Mouse (Mus musculus) ES-CJ7 (cell line): ENCODE data around the gene Ssh2.

Source experiments
- DNase-seq: peaks from one replicate; pipeline ENCODE4 v3.0.0; 2011; ENCODE audit warnings: low read depth, low spot score

The Ssh2 gene

GRCm38 (mm10) chr11:77215951-77216760 is at the start of gene Ssh2:
Ssh2 (plus strand) TSS chr11:77216287.
- DNase-seq: peak; percentile 81

DNA sequence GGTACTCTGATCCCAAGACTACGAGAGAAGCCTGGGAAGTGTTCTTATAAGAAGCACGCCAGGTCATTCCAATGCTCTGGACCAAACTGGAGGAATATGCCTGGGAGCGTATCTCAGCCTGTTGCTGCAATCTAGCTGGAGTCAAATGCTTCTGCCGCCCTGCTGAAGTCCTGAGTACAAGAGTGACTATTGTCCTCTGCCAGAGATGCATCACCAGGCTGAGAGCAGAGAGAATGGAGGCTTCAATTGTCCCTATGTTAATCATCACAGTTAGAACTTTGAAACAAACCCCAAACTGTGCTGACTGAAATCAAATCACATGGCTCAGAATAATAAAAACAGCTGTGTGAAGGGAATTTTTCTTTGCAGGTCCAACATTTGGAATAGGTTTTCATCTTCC is 42.4 kb upstream of the Ssh2 start:
- DNase-seq: no peak

DNA sequence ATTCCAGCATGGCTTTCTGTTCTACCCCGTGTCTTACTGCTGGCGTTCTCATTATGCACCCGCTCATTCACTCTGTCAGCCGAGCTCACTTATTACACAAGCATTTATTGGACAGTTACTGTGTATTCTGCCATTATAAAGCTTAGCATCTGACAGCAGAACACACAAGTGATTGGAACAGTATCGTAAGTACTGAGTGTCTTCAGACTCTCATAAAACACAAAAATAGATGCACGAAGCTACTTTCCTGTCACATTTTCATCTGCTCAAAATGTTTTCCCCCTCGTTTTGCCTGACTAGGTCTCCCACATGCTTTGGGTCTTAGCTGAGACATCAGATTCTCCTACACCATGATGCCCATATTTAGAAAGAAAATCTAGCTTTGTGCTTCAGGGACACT is 41.6 kb upstream of the Ssh2 start:
- DNase-seq: no peak

DNA sequence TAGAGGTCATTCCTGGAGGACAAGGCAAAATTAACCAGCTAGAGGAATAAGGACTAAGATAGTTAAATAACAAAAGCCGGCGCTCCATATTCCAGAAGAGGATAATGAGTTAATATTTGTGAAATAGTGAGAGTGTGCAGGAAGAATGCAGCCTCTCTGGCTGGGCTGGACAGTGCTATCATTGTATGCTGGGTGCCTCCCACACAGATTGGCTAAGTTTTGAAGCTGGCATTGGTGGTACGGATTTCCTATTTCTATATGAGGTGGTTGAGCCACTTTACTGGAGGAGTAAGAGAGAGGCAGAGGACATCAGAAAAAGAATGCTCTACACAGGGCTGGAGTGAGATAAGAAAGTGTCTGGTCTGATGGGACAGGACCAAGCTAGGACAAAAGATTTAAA is 36.3 kb upstream of the Ssh2 start:
- DNase-seq: no peak

DNA sequence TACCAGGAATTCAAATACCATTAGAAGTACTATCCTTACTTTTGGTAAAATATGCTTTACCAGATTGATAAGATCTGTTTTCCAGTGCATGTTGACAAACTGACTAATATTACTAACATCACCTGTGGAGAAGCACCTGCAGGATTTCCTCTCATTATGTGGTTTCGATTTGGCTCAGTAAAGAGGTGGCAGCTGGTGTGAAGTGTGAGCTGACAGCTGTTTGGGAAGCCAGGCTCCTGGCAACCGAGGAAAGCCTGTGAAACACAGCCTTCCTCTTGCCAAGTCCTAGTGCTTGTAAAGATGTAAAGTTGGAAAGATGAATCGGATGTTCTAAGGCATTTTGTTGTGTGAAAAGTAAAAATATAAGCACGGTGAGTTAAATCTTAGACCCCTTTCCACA is 35.2 kb upstream of the Ssh2 start:
- no peak for DNase-seq

DNA sequence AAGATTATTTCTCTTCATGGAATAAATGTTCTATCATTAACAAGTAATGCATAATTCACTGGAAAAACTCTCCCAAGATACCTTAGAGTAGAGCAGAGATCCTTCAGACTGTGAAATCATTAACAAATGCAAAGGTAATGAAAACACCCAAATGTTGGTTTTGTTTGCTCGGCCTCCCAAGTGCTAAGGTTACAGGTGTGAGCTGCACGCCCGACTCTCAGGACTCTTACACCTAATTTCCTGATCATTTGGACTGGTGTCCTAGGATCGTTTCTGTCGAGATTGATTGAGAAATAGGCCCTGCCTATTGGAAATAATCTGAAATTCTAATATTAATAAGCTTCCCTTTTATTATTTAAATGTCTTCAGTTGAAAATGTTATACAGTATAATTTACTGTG is 34.6 kb upstream of the Ssh2 start:
- DNase-seq: no peak

GRCm38 (mm10) chr11:77182041-77182440 is 34.0 kb upstream of the Ssh2 start:
- no peak for DNase-seq

- no peak for DNase-seq
Measured at GRCm38 (mm10) chr11:77182616-77183015, 33.5 kb upstream of the Ssh2 start.

- DNase-seq: no peak
Measured at GRCm38 (mm10) chr11:77184926-77185325, 31.2 kb upstream of the Ssh2 start.

DNA sequence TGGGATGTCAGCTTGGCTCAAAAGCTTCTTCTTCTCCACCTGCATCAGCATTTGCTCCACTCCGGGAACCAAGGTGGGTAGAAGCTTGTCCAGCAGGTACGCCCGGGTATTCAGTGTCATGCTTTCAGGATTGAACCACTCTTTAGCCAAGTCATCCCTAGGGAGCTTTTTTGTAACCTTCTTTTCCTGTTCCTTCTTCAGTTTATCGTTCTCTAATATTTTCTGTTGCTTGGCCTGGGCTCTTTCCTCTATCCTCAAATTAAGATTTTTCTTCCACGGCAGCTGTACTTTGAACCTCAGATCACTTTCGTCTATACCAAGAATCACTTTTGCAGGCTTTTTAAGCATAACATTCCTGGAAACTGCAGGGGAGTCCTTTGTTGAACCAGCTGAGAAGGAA is 27.2 kb upstream of the Ssh2 start, which contains the start of gene Efcab5:
Efcab5 (minus strand) TSS at position 101 of the 400 bp plus-strand sequence.
- DNase-seq: no peak

GRCm38 (mm10) chr11:77193410-77193809 is 22.7 kb upstream of the Ssh2 start:
- DNase-seq: no peak

- DNase-seq: no peak
Measured at GRCm38 (mm10) chr11:77193941-77194553, 22.0 kb upstream of the Ssh2 start.

GRCm38 (mm10) chr11:77194762-77195161 is 21.3 kb upstream of the Ssh2 start:
- DNase-seq: no peak

DNA sequence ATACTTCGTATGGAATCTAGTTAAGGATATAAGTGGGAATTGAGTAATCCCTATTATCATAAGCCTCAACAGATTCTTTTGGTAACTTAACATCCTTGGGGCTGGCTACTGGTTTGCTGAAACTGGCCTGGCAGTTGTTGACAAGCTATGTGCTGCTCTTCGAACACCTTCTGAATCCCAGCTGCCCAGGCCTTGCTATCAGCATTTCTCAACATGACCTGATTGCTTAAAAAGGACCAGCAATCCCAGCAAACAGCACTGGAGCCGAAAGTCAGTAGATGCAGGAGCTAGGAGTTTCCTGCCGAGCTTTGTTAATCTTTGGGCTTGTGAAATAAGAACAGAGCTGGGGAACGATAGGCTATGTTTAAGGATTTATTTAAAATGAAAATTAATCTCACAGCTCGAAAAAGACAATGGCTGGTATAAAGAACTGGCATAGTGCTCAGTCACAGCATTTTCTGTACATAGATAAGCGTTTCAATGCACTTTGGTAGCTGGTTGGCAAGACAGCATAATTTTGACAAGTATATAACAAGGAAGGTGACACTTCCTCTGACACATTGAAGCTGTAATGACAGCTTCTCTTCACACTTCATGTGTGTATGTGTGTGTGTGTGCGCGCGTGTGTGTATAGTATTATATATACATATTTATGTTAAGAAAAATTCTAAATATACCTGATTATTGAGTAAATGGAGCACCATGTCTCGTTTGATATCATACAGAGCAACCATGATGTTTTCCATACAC is 20.6 kb upstream of the Ssh2 start:
- no peak for DNase-seq

DNA sequence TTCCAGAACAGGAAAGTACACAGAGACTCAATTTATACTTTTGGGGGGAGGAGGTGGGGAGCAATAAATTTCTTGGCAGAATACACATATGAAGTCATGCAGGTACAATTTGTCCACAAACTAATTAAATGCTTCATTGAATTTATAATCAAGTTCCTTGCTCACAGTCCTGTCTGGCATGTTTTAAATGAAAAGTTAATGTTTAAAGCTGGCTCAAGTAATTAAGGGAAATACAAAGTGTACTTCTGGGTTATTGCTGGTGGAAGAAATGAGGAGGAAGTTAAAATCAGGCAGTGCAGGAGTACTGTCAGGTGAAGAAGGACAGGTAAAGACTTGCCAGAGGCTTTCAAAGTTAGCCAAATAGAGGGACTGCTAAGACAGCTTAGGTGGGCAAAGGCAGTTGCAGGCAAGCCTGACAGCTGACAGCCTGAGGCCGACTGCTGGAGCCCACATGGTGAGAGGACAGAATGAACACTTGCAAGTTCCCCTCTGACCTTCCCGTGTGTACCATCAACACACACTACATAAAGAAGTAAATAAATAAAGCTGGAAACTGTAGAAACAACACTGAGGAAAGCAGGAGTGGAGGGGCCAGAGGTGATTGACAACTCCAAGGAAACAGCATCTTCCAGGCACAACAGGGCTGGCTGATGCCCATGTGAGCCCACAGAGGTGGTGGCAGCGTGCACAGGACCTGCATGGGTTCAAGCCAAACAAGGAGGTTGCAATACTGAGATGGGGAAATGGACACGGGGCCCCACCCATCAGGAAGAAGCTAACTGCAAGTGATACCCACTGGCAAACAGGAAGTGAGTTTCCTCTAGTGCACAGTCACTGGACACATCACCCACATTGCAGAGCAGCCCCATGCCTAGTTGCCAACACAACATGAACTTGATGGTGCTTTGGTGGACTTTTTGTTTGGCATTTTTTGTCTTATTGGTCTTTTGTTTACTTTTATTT is 19.6 kb upstream of the Ssh2 start:
- DNase-seq: no peak

DNA sequence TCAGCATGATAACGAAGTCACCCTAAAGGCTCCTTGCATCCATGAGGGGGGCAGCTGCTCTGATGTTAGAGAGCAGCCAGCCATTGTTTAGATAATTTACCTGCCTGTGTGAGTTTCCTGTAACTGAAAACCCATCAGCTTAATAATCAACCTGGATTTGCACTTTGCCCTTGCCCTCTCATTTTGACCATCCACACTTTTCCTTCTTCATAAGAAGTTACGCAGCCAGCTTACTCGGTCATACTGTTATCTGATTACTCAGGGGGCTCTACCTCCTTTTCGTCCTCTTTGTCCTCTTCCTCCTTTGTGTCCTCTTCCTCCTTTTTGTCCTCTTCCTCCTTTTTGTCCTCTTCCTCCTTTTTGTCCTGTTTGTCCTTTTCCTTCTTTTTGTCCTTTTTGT is 16.5 kb upstream of the Ssh2 start:
- no peak for DNase-seq

- no peak for DNase-seq
Measured at GRCm38 (mm10) chr11:77200703-77201102, 15.4 kb upstream of the Ssh2 start.

DNA sequence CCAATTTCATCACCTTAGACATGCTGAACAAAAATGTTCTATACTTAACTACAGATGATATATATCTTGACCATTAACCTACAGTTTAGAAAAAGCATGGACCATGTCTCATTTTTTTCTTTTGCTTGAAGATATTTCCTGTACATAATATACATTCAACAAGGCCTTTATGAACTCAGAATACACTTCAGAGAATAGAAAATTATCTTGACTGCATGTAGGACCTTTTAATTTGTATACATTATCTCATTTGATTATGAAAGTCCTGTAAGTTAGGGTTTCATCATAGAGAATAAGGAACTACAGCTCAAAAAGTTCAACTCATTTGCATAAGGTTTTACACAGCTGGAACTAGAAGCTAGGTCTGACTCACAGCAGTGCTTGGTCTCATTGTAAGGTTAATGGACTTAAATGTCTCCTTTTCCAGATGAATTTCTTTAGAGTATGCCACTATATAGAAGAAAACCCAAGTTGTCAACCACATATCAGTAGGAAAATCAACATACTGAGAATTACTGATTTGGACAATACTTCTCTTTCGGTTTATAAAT is 1.9 kb upstream of the Ssh2 start:
- DNase-seq: no peak

DNA sequence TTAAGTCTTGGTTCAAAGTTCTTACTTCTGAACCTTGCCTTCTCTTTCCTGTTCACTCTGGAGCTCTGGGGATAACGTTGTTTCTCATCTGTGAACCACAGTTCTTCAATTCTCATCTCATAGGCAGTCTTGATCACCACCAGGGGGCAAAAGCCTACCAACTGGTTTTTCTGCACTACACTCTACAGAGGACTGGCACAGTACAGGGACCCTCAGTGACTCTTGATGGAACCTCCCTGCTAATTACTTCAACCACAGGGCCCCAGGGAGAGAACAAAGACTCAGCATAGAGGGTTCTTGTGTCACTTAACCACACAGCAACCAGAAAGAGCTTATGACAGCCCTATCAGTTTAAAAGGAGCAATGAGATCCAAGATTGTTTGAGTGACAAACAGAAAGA is 1.3 kb upstream of the Ssh2 start:
- DNase-seq: peak; percentile 77

DNA sequence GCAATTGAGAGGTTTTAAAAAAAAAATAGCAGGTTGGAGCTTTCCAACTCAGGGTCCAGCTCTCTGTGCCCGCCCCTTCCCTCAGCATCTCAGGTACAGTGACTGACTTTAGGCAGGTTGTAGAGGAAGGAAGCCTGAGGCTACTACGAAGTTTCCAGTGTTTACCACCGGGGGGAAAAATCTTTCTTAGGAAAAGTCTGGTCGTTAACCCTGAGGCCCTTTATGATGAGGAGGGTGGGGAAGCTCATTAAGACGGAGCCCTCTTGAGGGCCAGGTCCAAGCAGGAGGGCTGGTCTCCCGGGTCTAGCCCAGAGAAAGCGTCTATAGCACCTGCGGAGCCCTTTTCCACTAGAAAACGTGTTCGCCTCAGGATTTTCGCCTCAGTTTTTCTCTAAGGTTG is 604 bp upstream of the Ssh2 start:
- peak; percentile 43 for DNase-seq

DNA sequence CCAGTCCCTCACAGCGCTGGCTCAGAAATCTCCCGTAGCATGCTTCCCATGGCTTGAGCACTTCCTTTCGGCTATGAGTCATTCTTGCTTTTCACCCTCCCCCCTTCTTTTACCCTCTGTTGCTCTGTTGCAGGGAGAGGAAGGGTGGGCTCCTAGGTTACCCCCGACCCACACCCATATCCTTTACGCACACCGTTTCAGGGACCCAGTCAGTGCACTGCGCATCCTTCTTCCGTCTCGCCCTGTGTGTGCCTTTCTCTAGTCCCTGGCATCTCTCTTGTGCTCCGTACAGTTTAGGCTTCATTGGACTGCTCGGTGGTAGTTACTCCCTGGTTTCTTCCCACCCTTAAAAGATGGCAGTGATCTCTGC is 659 bp downstream of the Ssh2 start:
- DNase-seq: peak; percentile 41
